Mouse (Mus musculus): ENCODE measurements at regions not wholly inside any gene's neighbourhood (a gene's known extent, or its start where the extent isn't known, plus 50 kb on each side); places are given as distances from the start of the nearest gene placed in this dataset.

- TF ChIP-seq POLR2A (IDR thresholded peaks at IDR 0.05; ENCODE audit: borderline replicate concordance, extremely low read depth, low read depth, low read length) (no peak), CTCF (IDR thresholded peaks at IDR 0.05; ENCODE audit: insufficient read depth, low read length) (no peak)
- no peaks in the 10 kb centered on the region for H3K4me1 ChIP-seq (ENCODE audit: control insufficient read depth, insufficient read depth, low read length)
- WGBS: 76% methylated on average over 10 of the region's 10 CpGs
- no peak overlapping the region for H3K4me3 ChIP-seq (replicated peaks; ENCODE audit: extremely low read depth, low read depth, low read length)
- DNase-seq: no peak
Observed at GRCm38 (mm10) chr1:190043156-190043555, 121.0 kb upstream of the Smyd2 start.

GRCm38 (mm10) chr1:190042197-190042596 is 120.0 kb upstream of the Smyd2 start:
- DNase-seq: no peak
- Histone ChIP-seq H3K4me3 (replicated peaks; ENCODE audit: extremely low read depth, low read depth, low read length) (no peak overlapping the region), H3K4me1 (ENCODE audit: control insufficient read depth, insufficient read depth, low read length) (no peaks in the 10 kb centered on the region)
- TF ChIP-seq POLR2A (IDR thresholded peaks at IDR 0.05; ENCODE audit: borderline replicate concordance, extremely low read depth, low read depth, low read length) (no peak), CTCF (IDR thresholded peaks at IDR 0.05; ENCODE audit: insufficient read depth, low read length) (no peak)
- WGBS: 66% methylated on average over 4 of the region's 4 CpGs

GRCm38 (mm10) chr1:190041096-190041706 is 119.0 kb upstream of the Smyd2 start:
- H3K4me3 ChIP-seq (replicated peaks; ENCODE audit: extremely low read depth, low read depth, low read length): no peak overlapping the region
- TF ChIP-seq CTCF (IDR thresholded peaks at IDR 0.05; ENCODE audit: insufficient read depth, low read length): no peak
- TF ChIP-seq POLR2A (IDR thresholded peaks at IDR 0.05; ENCODE audit: borderline replicate concordance, extremely low read depth, low read depth, low read length): no peak
- no peak for DNase-seq
- 60% methylated on average over 7 of the region's 7 CpGs for WGBS
- H3K4me1 ChIP-seq (ENCODE audit: control insufficient read depth, insufficient read depth, low read length): no peaks in the 10 kb centered on the region

GRCm38 (mm10) chr1:190038046-190038445 is 115.9 kb upstream of the Smyd2 start:
- Histone ChIP-seq H3K4me1 (ENCODE audit: control insufficient read depth, insufficient read depth, low read length) (no peaks in the 10 kb centered on the region), H3K4me3 (replicated peaks; ENCODE audit: extremely low read depth, low read depth, low read length) (no peak overlapping the region)
- no peak for TF ChIP-seq CTCF (IDR thresholded peaks at IDR 0.05; ENCODE audit: insufficient read depth, low read length)
- no peak for TF ChIP-seq POLR2A (IDR thresholded peaks at IDR 0.05; ENCODE audit: borderline replicate concordance, extremely low read depth, low read depth, low read length)
- DNase-seq: no peak
- WGBS: 9% methylated on average over 5 of the region's 5 CpGs

- Histone ChIP-seq H3K4me3 (replicated peaks; ENCODE audit: extremely low read depth, low read depth, low read length) (no peak overlapping the region), H3K4me1 (ENCODE audit: control insufficient read depth, insufficient read depth, low read length) (no peaks in the 10 kb centered on the region)
- WGBS: 76% methylated on average over 6 of the region's 6 CpGs
- TF ChIP-seq CTCF (IDR thresholded peaks at IDR 0.05; ENCODE audit: insufficient read depth, low read length) (no peak), POLR2A (IDR thresholded peaks at IDR 0.05; ENCODE audit: borderline replicate concordance, extremely low read depth, low read depth, low read length) (no peak)
- no peak for DNase-seq
Observed at GRCm38 (mm10) chr1:190036726-190037125, 114.6 kb upstream of the Smyd2 start.

GRCm38 (mm10) chr1:190035935-190036334 is 113.8 kb upstream of the Smyd2 start:
- H3K4me3 ChIP-seq (replicated peaks; ENCODE audit: extremely low read depth, low read depth, low read length): no peak overlapping the region
- no peak for DNase-seq
- WGBS: 78% methylated on average over 11 of the region's 11 CpGs
- no peak for TF ChIP-seq CTCF (IDR thresholded peaks at IDR 0.05; ENCODE audit: insufficient read depth, low read length)
- TF ChIP-seq POLR2A (IDR thresholded peaks at IDR 0.05; ENCODE audit: borderline replicate concordance, extremely low read depth, low read depth, low read length): no peak
- no peaks in the 10 kb centered on the region for H3K4me1 ChIP-seq (ENCODE audit: control insufficient read depth, insufficient read depth, low read length)

GRCm38 (mm10) chr1:190034091-190034490 is 111.9 kb upstream of the Smyd2 start:
- no peaks in the 10 kb centered on the region for H3K4me1 ChIP-seq (ENCODE audit: control insufficient read depth, insufficient read depth, low read length)
- 43% methylated on average over 5 of the region's 5 CpGs for WGBS
- no peak for DNase-seq
- TF ChIP-seq CTCF (IDR thresholded peaks at IDR 0.05; ENCODE audit: insufficient read depth, low read length) (no peak), POLR2A (IDR thresholded peaks at IDR 0.05; ENCODE audit: borderline replicate concordance, extremely low read depth, low read depth, low read length) (no peak)
- no peak overlapping the region for H3K4me3 ChIP-seq (replicated peaks; ENCODE audit: extremely low read depth, low read depth, low read length)

GRCm38 (mm10) chr1:190027536-190027935 is 105.4 kb upstream of the Smyd2 start:
- TF ChIP-seq POLR2A (IDR thresholded peaks at IDR 0.05; ENCODE audit: borderline replicate concordance, extremely low read depth, low read depth, low read length): no peak
- TF ChIP-seq CTCF (IDR thresholded peaks at IDR 0.05; ENCODE audit: insufficient read depth, low read length): no peak
- WGBS: 17% methylated on average over 8 of the region's 8 CpGs
- DNase-seq: no peak
- Histone ChIP-seq H3K4me3 (replicated peaks; ENCODE audit: extremely low read depth, low read depth, low read length) (no peak overlapping the region), H3K4me1 (ENCODE audit: control insufficient read depth, insufficient read depth, low read length) (no peaks in the 10 kb centered on the region)

GRCm38 (mm10) chr1:190009466-190009865 is 87.3 kb upstream of the Smyd2 start:
- TF ChIP-seq POLR2A (IDR thresholded peaks at IDR 0.05; ENCODE audit: borderline replicate concordance, extremely low read depth, low read depth, low read length) (no peak), CTCF (IDR thresholded peaks at IDR 0.05; ENCODE audit: insufficient read depth, low read length) (no peak)
- WGBS: 62% methylated on average over 6 of the region's 6 CpGs
- H3K4me3 ChIP-seq (replicated peaks; ENCODE audit: extremely low read depth, low read depth, low read length): no peak overlapping the region
- no peaks in the 10 kb centered on the region for H3K4me1 ChIP-seq (ENCODE audit: control insufficient read depth, insufficient read depth, low read length)
- DNase-seq: no peak

- Histone ChIP-seq H3K4me3 (replicated peaks; ENCODE audit: extremely low read depth, low read depth, low read length) (no peak overlapping the region), H3K4me1 (ENCODE audit: control insufficient read depth, insufficient read depth, low read length) (no peaks in the 10 kb centered on the region)
- no peak for DNase-seq
- TF ChIP-seq CTCF (IDR thresholded peaks at IDR 0.05; ENCODE audit: insufficient read depth, low read length): no peak
- TF ChIP-seq POLR2A (IDR thresholded peaks at IDR 0.05; ENCODE audit: borderline replicate concordance, extremely low read depth, low read depth, low read length): no peak
- 62% methylated on average over 7 of the region's 7 CpGs for WGBS
Observed at GRCm38 (mm10) chr1:190007271-190007670, 85.1 kb upstream of the Smyd2 start.
